Mouse (Mus musculus): Measurements from ENCODE around the gene Agbl2. TPM values are rescaled to one million over a fixed set of nuclear protein-coding genes. Genes with fewer than 3 reads are reported as not detected.

The Agbl2 gene
- polyA plus RNA-seq, 1 experiment from 2014 or later = 0.35 TPM

DNA sequence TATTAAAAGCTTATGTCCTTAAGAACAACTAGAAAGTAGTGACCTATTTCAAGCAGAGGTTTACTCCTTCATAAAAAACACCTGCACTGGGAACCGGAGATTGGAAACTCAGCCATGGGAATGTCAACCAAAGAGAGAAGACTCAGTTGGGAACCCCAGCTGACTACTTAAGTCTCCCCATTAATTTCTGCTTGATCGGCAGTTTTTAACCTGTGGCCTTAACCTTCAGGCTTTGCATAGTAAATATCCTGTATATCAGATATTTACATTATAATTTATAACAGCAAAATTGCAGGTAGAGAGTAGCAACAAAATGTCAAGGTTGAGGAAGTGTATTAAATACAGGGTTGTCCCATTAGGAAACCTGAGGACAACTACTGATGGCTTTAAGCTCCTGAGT, 29.0 kb upstream of the Agbl2 start:
- ATAC-seq (ENCODE audit: low FRiP score, low TSS enrichment) = no peak
- H3K9me3 ChIP-seq (ENCODE audit: control insufficient read depth, low read length) = no peaks in the 10 kb centered on the region
- WGBS = 96% methylated on average over 2 of the region's 2 CpGs
- TF ChIP-seq EP300 (optimal IDR thresholded peaks at IDR 0.05) (no peak), CTCF (IDR thresholded peaks at IDR 0.05; ENCODE audit: low read depth) (no peak)
- H3K4me1 ChIP-seq (replicated peaks; ENCODE audit: control insufficient read depth, insufficient read depth) = no peaks in the 10 kb centered on the region
- no peaks in the 10 kb centered on the region for H3K27me3 ChIP-seq (ENCODE audit: control insufficient read depth, insufficient read depth, low read length)
- no peak overlapping the region for H3K4me3 ChIP-seq (ENCODE audit: low read depth, low read length)
- DNase-seq (ENCODE audit: low spot score) = no peak
- no peak overlapping the region for H3K27ac ChIP-seq (replicated peaks)
- peaks cover 26% of the 10 kb centered on the region for H3K36me3 ChIP-seq (ENCODE audit: control insufficient read depth, insufficient read depth, low read length)
- H3K4me2 ChIP-seq (replicated peaks; ENCODE audit: low read depth) = no peak overlapping the region
- H3K9ac ChIP-seq (ENCODE audit: low read length) = no peak overlapping the region

- TF ChIP-seq EP300 (optimal IDR thresholded peaks at IDR 0.05) = no peak
- TF ChIP-seq CTCF (IDR thresholded peaks at IDR 0.05; ENCODE audit: low read depth) = no peak
- 99% methylated on average over 3 of the region's 3 CpGs for WGBS
- DNase-seq (ENCODE audit: low spot score) = no peak
- no peak overlapping the region for H3K4me2 ChIP-seq (replicated peaks; ENCODE audit: low read depth)
- H3K4me3 ChIP-seq (ENCODE audit: low read depth, low read length) = no peak overlapping the region
- H3K9me3 ChIP-seq (ENCODE audit: control insufficient read depth, low read length) = no peaks in the 10 kb centered on the region
- ATAC-seq (ENCODE audit: low FRiP score, low TSS enrichment) = no peak
- H3K36me3 ChIP-seq (ENCODE audit: control insufficient read depth, insufficient read depth, low read length) = peaks cover 26% of the 10 kb centered on the region
- no peaks in the 10 kb centered on the region for H3K4me1 ChIP-seq (replicated peaks; ENCODE audit: control insufficient read depth, insufficient read depth)
- H3K9ac ChIP-seq (ENCODE audit: low read length) = no peak overlapping the region
- H3K27me3 ChIP-seq (ENCODE audit: control insufficient read depth, insufficient read depth, low read length) = no peaks in the 10 kb centered on the region
- H3K27ac ChIP-seq (replicated peaks) = no peak overlapping the region
These were observed 28.3 kb upstream of the Agbl2 start for GRCm38 (mm10) chr2:90754188-90754587.

- Histone ChIP-seq H3K9ac (ENCODE audit: low read length) (no peak overlapping the region), H3K4me2 (replicated peaks; ENCODE audit: low read depth) (no peak overlapping the region), H3K4me1 (replicated peaks; ENCODE audit: control insufficient read depth, insufficient read depth) (no peaks in the 10 kb centered on the region), H3K4me3 (ENCODE audit: low read depth, low read length) (no peak overlapping the region), H3K36me3 (ENCODE audit: control insufficient read depth, insufficient read depth, low read length) (peaks cover 37% of the 10 kb centered on the region), H3K27ac (replicated peaks) (no peak overlapping the region), H3K9me3 (ENCODE audit: control insufficient read depth, low read length) (no peaks in the 10 kb centered on the region), H3K27me3 (ENCODE audit: control insufficient read depth, insufficient read depth, low read length) (no peaks in the 10 kb centered on the region)
- ATAC-seq (ENCODE audit: low FRiP score, low TSS enrichment) (no peak), DNase-seq (ENCODE audit: low spot score) (no peak)
- WGBS = 73% methylated on average over 3 of the region's 3 CpGs
- TF ChIP-seq EP300 (optimal IDR thresholded peaks at IDR 0.05) (no peak), CTCF (IDR thresholded peaks at IDR 0.05; ENCODE audit: low read depth) (no peak)
These were observed 17.4 kb upstream of the Agbl2 start for GRCm38 (mm10) chr2:90765123-90765522.

DNA sequence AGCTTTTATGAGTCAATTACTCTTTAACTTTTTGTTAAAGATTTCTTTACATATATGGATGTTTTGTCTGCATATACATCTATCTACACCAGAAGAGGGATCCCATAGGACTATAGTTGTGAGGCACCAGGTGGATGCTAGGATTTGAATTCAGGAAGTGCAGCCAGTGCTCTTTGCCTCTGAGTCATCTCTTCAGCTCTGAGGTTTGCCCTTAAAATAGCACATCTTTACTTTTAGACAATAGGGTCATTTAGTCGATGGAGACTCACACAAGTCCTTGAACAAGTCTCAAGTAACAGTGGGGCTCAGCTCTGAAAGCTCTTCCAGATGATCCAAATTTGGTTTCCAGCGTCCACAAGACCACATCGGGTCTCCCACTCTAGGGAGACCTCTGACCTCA, 1.2 kb upstream of the Agbl2 start:
- no peak for ATAC-seq (ENCODE audit: low FRiP score, low TSS enrichment)
- Histone ChIP-seq H3K36me3 (ENCODE audit: control insufficient read depth, insufficient read depth, low read length) (peaks cover 18% of the 10 kb centered on the region), H3K27ac (replicated peaks) (no peak overlapping the region), H3K4me3 (ENCODE audit: low read depth, low read length) (no peak overlapping the region), H3K4me2 (replicated peaks; ENCODE audit: low read depth) (no peak overlapping the region), H3K9ac (ENCODE audit: low read length) (no peak overlapping the region), H3K27me3 (ENCODE audit: control insufficient read depth, insufficient read depth, low read length) (no peaks in the 10 kb centered on the region), H3K4me1 (replicated peaks; ENCODE audit: control insufficient read depth, insufficient read depth) (no peaks in the 10 kb centered on the region), H3K9me3 (ENCODE audit: control insufficient read depth, low read length) (no peaks in the 10 kb centered on the region)
- no peak for DNase-seq (ENCODE audit: low spot score)
- WGBS = 37% methylated on average over 3 of the region's 3 CpGs
- TF ChIP-seq CTCF (IDR thresholded peaks at IDR 0.05; ENCODE audit: low read depth) (no peak), EP300 (optimal IDR thresholded peaks at IDR 0.05) (no peak)

GRCm38 (mm10) chr2:90781938-90782337, 589 bp upstream of the Agbl2 start:
- ATAC-seq (ENCODE audit: low FRiP score, low TSS enrichment) (no peak), DNase-seq (ENCODE audit: low spot score) (no peak)
- H3K4me3 ChIP-seq (ENCODE audit: low read depth, low read length) = no peak overlapping the region
- H3K27me3 ChIP-seq (ENCODE audit: control insufficient read depth, insufficient read depth, low read length) = no peaks in the 10 kb centered on the region
- WGBS = 53% methylated on average over 2 of the region's 2 CpGs
- no peak overlapping the region; the same call in 1 of the 2 replicates for H3K4me2 ChIP-seq (replicated peaks; ENCODE audit: low read depth)
- no peak overlapping the region for H3K27ac ChIP-seq (replicated peaks)
- H3K9ac ChIP-seq (ENCODE audit: low read length) = no peak overlapping the region
- peaks cover 15% of the 10 kb centered on the region for H3K36me3 ChIP-seq (ENCODE audit: control insufficient read depth, insufficient read depth, low read length)
- no peak for TF ChIP-seq CTCF (IDR thresholded peaks at IDR 0.05; ENCODE audit: low read depth)
- TF ChIP-seq EP300 (optimal IDR thresholded peaks at IDR 0.05) = no peak
- no peaks in the 10 kb centered on the region for H3K9me3 ChIP-seq (ENCODE audit: control insufficient read depth, low read length)
- no peaks in the 10 kb centered on the region for H3K4me1 ChIP-seq (replicated peaks; ENCODE audit: control insufficient read depth, insufficient read depth)

GRCm38 (mm10) chr2:90782901-90783486, 467 bp downstream of the Agbl2 start:
- Histone ChIP-seq H3K27me3 (ENCODE audit: control insufficient read depth, insufficient read depth, low read length) (no peaks in the 10 kb centered on the region), H3K9ac (ENCODE audit: low read length) (peak overlapping the region; percentile 45), H3K4me2 (replicated peaks; ENCODE audit: low read depth) (peak overlapping the region; percentile 78), H3K27ac (replicated peaks) (no peak overlapping the region), H3K36me3 (ENCODE audit: control insufficient read depth, insufficient read depth, low read length) (peaks cover 14% of the 10 kb centered on the region), H3K9me3 (ENCODE audit: control insufficient read depth, low read length) (no peaks in the 10 kb centered on the region), H3K4me3 (ENCODE audit: low read depth, low read length) (peak overlapping the region; percentile 50), H3K4me1 (replicated peaks; ENCODE audit: control insufficient read depth, insufficient read depth) (no peaks in the 10 kb centered on the region)
- WGBS = 4% methylated on average over 25 of the region's 29 CpGs
- ATAC-seq (ENCODE audit: low FRiP score, low TSS enrichment) = peak; percentile 70
- DNase-seq (ENCODE audit: low spot score) = peak; percentile 36
- TF ChIP-seq EP300 (optimal IDR thresholded peaks at IDR 0.05) = no peak
- TF ChIP-seq CTCF (IDR thresholded peaks at IDR 0.05; ENCODE audit: low read depth) = no peak

Data from stomach, postnatal 0 days (tissue).